Mouse (Mus musculus): ENCODE measurements at regions not wholly inside any gene's neighbourhood (a gene's known extent, or its start where the extent isn't known, plus 50 kb on each side); places are given as distances from the start of the nearest gene placed in this dataset.
A peak's percentile ranks its signal among the peaks of the same experiment; 100 is the strongest.
"Not testable (repeated sequence)": the region's sequence is repeated elsewhere in the genome, so short reads cannot be mapped to it uniquely, and the experiment has no call there.

DNA sequence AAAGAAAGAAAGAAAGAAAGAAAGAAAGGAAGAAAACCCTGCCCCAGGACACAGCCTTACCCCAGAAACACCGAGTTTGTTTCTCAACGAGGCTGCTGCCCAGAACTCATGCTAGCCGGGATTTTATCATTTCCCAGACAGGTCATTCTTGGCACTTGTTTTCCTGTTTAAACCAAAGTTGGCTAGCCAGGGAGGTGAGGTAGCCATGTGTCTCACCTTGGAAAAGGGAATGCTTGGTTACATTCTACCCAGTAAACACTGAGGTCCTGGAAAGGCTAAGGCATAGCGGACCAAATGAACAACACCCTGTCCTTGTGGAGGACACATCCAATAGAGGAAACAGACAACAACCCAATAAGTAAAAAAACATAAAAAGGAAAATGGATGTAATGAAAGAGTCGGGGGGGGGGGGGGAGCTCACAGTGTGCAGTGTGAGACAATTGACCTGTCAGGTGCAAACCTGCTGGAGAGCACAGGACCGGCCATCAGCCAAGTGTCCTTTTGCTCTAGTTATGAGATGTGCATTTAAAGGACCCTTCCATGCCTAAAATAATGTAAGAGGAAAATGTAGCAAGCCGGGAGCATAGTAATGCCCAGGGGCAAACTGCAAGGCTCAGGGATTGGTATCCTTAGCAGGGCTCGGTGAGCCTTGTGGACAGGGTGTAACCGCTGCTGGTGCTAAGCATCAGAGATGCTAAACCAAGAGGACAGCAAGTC is 78.2 kb upstream of the Fzd7 start:
- no peak for DNase-seq (ENCODE audit: low spot score in 2 of 2)

DNA sequence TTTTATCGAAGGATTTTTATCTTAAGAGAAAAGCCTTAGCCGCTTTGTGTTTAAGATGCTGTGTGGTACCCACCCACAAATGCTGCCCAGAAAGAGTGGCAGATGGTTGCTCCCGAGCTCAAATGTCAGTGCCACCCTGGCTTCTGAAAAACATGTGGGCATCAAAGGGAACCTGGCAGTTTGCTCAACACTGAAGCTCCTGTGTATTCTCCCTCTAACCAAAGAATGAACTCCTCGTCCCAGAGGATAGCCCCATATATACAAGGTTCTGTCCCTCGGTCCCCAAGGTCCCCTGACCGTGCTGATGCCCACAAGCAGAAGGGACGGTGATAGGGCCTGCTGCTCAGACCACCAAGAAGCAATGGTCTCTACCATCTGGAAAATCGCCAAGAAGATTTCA is 76.9 kb upstream of the Fzd7 start:
- DNase-seq (ENCODE audit: low spot score in 2 of 2), result peak in 1 of 2 experiments; percentile 31

DNA sequence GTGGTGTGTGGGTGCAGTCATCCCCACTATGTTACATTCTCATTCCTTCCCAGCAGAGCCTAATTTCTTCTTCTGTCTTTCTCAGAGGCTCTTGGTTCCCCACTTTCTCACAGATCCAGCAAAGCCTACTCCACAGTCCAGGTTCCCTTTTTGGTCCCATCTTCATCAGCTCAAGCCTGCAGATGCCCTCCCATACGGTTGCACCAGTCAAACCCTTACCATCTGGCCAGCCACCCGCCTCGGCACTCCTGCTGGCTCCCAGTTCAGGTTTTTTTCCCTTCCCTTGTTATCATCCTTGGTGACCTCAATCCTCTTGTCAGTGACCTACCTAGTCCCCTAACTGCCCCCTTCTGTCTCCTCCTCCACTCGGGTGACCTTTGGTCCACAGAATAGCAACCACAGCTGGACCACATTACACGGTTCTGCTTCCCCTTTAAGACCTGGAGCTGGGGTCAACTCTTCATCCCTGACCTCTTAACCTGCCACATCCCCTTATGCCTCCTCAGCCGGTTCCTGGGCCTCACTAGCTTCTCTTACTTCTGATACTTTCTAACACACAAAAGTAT is 75.4 kb upstream of the Fzd7 start:
- no peak for DNase-seq (ENCODE audit: low spot score in 2 of 2)

DNA sequence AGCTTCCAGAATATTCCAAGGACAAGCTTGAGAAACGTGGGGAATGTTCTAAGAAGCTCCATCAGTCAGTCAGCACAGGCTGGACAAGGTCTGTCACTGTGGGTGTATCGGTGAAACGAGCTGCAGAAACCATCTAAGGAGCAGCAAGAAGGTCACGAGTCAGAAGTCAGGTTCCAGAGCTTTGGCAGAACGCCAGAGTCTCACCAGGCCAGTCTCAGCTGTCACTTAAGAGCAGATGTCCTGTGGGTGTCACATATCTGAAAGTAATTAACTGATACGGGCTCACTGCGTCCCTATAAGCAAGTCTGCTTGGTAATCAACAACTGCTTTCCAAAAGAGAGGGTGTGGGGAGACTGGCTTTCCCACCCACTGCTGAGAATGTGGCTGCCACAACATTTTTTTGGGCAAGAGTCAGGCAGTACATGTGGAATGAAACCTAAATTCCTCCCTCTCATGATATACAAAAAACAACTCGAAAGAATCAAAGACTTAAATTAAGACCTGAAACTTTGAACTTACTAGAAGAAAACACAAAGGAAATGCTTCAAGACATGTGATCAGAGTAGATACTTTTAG is 72.6 kb upstream of the Fzd7 start:
- no peak for DNase-seq (ENCODE audit: low spot score in 2 of 2)

DNA sequence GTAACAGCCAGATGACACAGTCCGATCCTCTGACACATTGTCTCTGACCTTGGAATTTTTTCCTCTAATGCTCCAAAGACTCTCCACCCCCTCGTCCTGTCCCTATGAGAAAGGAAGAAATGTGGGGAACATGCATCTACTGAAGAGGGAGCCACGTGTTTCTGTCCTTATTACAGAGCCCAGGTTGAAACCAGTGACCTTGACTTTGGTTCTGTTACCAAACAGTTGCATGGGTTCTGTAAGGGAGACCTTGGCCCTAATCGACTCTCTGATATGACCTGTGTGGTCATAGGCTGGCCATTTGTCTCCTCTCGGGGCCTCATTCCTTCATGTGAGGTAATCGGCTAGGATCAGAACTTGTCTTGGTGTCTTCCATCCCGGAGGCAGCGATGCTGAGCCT is 69.0 kb upstream of the Fzd7 start:
- DNase-seq (ENCODE audit: low spot score in 2 of 2), result no peak

DNA sequence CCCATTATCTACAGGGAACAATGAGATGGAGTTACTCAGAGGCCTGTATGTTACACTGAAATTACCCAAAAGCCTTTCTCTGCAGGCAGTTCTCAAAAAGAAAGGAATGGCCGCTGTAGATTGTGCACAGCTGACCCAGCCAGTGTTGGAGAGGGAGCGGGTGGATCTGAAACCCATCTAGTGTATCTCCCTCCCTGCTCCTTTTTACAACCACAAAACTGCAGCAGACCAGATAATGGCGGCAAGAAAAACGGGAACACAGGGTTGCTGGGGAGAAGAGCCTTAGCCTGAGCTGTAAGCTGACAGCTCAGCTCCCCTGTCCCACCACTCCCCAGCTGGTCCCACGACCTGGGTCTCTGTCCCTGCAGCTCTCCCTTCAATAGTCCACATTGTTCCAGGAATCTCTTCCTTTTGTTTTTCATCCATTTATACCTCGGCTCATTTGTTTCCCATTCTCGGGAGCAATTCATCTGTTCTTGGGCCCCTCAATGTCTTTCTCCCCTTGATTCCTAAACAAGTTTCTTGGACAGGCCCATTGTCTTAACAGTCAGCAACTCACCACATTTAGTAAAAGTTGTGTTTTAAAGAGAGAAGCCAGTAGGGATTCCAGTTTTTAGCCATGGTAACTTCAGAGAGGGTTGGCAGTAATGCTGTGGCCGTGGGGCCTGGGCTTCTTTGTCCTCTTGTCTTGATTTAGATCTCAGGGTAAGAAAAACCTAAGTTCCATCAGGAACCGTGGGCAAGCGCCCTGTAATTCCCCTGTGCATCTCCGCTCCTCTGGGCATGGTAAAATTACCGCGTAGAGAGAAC is 67.6 kb upstream of the Fzd7 start:
- no peak for DNase-seq (ENCODE audit: low spot score in 2 of 2)

DNA sequence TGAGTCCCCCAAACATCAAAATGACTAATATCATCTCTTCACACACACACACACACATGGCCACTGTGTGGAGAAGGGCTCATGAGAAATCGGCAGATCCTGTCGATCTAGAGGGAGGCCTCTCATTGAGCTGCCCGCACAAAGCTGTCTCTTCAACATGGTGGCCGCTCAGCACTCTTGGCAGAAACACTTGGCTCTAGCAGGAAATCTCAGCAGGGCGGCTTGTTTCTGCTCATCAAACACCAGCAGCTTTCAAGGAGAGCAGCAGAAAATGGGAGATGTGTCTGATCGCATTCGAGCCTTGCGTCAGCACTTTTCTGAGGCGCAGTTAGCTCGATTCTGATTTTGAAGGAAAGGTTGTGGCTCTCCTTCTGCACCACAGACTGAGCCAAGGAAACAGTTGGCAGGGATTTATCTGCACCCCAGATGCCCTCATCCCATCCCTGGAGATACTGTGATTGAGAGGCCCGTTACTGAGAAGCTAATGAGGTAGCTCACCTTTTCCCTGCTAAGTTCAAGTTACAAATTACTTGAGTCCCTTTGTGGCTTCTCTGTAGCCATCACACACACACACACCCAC is 66.4 kb upstream of the Fzd7 start:
- DNase-seq (ENCODE audit: low spot score in 2 of 2), result peak in 1 of 2 experiments; percentile 39

DNA sequence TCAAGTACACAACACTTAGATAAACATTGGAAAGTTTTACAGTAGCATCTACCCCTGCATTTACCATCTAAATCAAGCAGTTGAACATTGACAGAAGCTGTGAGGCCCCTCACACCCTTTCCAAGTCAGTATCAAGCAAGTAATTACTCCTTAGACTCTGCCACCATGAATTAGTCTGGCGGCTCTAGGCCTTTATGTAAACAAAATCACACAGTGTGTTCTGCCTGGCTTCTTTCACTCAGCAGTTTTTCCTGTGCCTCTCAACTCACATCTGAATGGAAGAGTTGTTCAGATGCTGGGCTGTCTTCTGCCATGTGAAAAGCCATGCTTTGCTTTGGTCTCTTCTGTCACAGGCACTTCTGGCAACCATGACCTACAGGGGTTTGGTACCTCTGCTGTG is 64.9 kb upstream of the Fzd7 start:
- DNase-seq (ENCODE audit: low spot score in 2 of 2), result no peak

DNA sequence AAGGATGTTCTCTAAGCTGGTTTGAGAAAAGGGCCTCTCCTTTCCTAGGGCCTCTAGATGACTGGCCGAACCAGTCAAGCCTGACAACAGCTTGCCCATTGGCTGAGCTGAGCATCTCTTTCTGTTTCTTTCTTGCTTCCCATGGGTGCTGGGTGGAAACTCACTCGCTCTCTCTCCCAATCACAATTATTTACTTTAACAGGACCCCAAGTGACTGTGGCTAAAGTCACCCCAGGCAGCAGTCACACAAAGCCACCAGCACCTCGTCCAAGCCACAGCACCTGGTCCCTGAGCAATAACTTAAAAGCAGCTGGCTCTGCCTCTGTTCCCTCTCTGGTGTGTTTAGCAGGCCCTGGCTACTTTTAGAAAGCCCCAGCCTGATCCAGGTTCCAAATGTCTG is 64.3 kb upstream of the Fzd7 start:
- no peak for DNase-seq (ENCODE audit: low spot score in 2 of 2)

DNA sequence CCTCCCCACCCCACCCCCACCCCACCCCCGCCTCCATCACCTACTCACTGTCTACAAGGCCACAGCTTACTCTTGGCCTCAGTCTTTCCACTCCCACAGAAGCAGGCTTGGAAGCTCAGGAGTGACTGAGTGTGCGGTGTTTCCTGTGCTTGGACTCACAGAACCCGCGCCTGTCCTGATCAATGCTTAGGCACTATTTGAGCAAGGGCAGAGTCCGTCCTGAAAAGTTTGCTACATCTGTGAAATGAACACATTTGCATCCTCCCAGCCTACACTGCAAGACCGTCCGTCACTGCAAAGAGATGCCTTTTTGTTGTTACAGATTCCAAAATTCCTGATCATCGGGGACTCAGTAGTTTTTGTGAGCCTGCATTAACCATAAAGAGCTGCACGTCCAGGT is 63.5 kb upstream of the Fzd7 start:
- DNase-seq (ENCODE audit: low spot score in 2 of 2), result no peak

DNA sequence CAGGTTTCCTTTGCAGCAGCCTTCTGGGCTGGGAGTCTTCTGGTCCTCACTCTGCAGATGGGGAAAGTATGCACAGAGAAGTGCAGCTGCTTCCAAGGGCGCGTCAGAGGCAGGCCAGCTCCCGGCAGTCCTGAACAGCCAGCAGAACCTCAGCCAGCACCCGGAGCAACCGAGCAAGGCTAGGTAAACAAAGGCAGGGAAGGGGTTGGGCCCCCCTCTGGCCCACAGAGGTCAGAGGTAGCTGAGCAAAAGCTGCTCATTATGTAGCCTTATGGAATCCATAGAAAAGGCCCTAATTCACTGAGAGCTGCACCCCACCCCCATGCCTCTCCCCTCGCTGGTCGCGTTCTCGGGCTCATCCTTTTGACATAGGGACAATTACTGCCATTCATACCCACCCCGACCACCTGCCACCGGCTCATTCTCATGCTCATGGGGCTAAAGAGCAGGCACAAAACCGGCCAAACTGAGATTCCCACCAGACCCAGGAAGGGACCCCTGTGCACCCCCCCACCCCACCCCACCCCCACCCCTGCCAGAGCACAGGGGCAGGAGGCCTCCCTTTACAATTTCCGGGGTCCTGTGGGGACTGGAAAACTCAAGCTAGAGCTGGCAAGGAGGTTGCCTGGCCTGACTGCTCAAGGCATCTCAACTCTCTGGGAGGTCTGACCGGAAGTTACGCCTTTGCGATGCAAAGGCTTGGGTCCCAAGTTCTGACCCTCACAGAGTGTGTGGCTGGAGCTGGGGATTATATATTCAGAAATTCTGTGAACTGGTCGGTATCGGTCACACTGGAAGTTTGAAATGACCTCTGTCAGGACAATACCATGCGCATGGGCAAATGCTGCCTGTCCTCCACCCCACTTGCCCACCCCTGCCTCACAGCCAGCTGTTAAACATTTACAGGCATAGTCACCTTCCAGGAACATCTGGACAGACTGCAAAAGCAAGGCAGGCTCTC is 59.0 kb upstream of the Fzd7 start:
- DNase-seq (ENCODE audit: low spot score in 2 of 2), result no peak

DNA sequence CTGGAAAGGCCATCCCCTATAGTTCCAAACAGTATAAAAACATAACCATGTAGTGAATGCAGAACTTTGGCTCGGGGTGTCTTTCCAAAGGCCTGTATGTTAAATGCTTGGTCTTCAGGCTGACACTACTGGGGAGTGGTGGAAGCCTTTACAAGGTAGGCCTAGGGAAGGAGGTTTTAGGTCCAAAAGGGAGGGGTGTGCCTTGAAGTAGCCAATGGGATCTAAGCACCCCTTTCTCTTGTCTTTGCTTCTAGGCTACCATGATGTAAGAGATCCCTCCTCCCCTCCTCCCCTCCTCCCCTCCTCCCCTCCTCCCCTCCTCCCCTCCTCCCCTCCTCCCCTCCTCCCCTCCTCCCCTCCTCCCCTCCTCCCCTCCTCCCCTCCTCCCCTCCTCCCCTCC is 56.5 kb upstream of the Fzd7 start:
- not testable (repeated sequence) for DNase-seq (ENCODE audit: low spot score in 2 of 2)

DNA sequence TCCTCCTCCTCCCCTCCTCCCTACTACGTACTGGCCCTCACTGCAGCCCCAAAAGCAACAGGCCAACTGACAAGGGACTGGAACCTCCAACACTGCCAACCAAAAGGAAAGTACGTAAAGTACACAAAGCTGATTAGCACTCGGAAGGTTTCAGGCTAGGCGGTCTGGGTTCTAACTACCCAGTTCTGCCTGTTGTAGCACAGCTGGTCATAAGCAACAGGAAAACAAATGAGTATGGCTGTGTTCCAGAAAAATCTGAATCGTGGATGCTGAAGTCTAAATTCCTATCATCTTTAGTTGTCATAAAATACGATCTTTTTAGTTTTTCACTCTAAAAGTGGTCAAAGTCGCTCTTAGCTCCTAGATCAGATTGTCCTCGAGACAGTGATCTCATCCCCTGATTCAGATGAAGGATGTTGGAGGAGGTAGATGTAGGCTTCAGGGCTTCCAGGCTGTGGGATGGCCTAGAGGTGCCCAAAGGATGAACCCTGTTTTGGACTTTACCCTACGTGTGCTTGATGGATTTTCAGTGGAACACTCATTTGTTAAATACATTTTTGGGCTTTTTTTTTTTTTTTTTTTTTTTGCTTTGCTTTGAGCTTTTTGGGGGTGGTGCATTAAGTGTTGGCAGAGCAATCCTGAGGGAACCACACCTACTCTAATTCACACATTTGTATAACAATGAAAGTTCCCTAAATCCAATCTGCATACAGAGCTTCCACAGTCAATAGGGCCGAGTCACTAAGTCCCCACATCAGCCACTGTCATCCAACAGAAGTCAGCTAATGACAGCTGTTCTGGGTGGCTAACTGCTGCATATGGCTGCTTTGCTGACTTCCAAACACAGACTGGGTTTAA is 55.6 kb upstream of the Fzd7 start:
- no peak for DNase-seq (ENCODE audit: low spot score in 2 of 2)

DNA sequence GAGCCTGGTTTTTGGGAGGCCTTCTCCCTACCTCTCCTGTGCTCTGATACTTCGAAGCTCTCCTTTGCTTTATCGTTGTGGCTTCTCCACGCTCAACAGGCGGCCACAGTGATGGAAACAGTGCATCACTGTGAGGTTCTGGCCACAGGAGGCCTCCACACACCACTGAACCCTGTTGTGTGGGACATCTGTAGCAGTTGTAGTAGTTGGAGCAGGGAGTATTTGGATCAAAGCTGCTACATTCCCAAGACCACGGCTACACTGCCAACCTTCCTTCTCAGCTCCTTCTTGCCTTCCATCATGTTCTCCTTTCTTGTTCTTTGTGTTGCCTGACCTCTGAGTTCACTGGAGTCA is 55.0 kb upstream of the Fzd7 start:
- DNase-seq (ENCODE audit: low spot score in 2 of 2), result no peak

DNA sequence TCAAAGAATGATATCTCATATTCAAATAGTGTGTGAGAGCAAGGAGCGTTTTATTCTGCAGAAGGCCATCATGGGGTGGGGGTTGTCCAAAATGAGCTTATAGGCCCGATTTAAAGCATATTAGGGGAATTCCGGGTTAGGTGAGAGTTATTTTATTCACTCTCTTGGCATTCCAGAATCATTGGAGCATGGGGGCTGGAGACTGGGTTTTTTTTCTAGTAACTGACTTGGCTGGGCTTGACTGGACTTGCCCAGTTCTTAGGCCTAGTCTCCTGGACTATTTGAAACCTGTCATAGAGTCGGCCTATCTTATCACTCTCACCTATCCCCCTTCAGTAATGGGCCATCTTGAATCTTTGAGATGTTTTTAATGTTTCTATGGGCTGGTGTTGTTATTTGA is 52.9 kb upstream of the Fzd7 start:
- no peak for DNase-seq (ENCODE audit: low spot score in 2 of 2)

DNA sequence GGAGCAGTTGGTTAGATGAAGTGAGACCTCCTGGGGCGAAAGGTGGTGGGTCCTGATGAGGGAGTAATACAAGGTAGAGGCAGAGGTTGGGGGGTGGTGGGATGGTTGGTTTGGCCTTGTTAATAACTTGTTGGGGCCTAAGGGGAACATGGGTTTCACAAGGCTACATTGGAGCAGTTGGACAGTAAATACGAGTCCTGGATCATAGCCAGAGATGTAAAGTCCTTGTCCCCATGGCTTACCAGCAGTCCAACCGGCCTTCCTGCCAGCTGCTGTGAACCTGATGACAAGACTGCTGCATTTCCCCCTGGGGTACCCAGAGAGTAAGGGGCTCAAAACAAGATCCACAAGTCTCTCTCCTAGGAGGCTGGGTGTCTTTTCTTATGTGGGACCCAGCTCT is 52.0 kb upstream of the Fzd7 start:
- DNase-seq (ENCODE audit: low spot score in 2 of 2), result no peak

DNA sequence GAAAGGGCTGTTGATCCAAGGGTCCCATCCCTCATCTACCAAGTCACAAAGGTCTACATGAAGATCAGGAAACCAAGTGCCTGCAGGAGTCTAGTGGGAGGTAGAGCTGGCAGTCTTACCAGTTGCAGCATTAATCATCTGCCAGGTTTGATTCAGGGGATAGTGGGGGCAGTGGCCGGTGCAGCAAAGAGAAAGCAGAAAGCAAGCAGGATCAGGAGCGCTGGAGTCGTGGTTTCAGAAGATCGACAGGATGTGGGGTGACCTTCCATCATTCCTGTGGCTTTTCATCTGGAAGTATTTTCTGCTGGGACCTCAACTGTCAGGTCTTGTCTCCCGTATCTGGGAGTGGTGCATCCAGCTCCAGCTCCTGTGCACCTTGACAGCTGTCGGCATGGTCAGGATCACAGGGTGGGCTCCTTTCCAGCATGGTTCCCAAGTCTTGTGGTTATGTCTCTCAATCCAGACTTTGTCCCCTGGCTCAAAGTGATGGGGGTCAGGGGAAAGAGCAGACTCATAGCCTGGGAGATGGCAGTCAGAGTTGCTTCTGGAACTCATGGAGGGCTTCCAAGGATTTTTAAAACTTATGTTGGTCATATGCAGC is 51.2 kb upstream of the Fzd7 start:
- no peak for DNase-seq (ENCODE audit: low spot score in 2 of 2)
